Mouse (Mus musculus) 3T3-L1 (cell line): ENCODE results near the gene Epm2a.
"Not testable (repeated sequence)": the region's sequence is repeated elsewhere in the genome, so short reads cannot be mapped to it uniquely, and the experiment has no call there.

Experiments
- DNase-seq: peaks from one replicate; pipeline ENCODE4 v3.0.0-alpha.2; 2015; ENCODE audit warnings: low read depth, low spot score

Gene Epm2a

GRCm38 (mm10) chr10:11343205-11344141 lies at the start of gene Epm2a:
Epm2a (plus strand) TSS chr10:11343404.
- peak; percentile 70 for DNase-seq

- DNase-seq: no peak
These were observed 44.8 kb upstream of the Epm2a start for GRCm38 (mm10) chr10:11298418-11298817.

- no peak for DNase-seq
These were observed 37.7 kb upstream of the Epm2a start for GRCm38 (mm10) chr10:11305365-11306053.

- DNase-seq: peak; percentile 70
These were observed 37.2 kb upstream of the Epm2a start for GRCm38 (mm10) chr10:11306054-11306367.

- no peak for DNase-seq
These were observed 33.3 kb upstream of the Epm2a start for GRCm38 (mm10) chr10:11309866-11310265.

GRCm38 (mm10) chr10:11310481-11310880 lies 32.7 kb upstream of the Epm2a start:
- no peak for DNase-seq

- DNase-seq: not testable (repeated sequence)
These were observed 25.2 kb upstream of the Epm2a start for GRCm38 (mm10) chr10:11317856-11318454.

- no peak for DNase-seq
These were observed 23.7 kb upstream of the Epm2a start for GRCm38 (mm10) chr10:11319446-11319970.

- DNase-seq: no peak
These were observed 20.9 kb upstream of the Epm2a start for GRCm38 (mm10) chr10:11322316-11322715.

- no peak for DNase-seq
These were observed 19.9 kb upstream of the Epm2a start for GRCm38 (mm10) chr10:11323202-11323898.

- no peak for DNase-seq
These were observed 16.7 kb upstream of the Epm2a start for GRCm38 (mm10) chr10:11326526-11326925.

GRCm38 (mm10) chr10:11344536-11345468 lies 1.6 kb downstream of the Epm2a start:
- DNase-seq: peak; percentile 22

- not testable (repeated sequence) for DNase-seq
These were observed 7.2 kb downstream of the Epm2a start for GRCm38 (mm10) chr10:11350243-11350974.

GRCm38 (mm10) chr10:11354609-11355008 lies 11.4 kb downstream of the Epm2a start:
- DNase-seq: no peak

- DNase-seq: peak; percentile 74
These were observed 18.9 kb downstream of the Epm2a start for GRCm38 (mm10) chr10:11361985-11362692.

GRCm38 (mm10) chr10:11362896-11363487 lies 19.8 kb downstream of the Epm2a start:
- DNase-seq: no peak

GRCm38 (mm10) chr10:11381302-11381701 lies 38.1 kb downstream of the Epm2a start:
- DNase-seq: no peak

- no peak for DNase-seq
These were observed 67.7 kb downstream of the Epm2a start for GRCm38 (mm10) chr10:11410926-11411325.

GRCm38 (mm10) chr10:11420071-11420470 lies 76.9 kb downstream of the Epm2a start:
- DNase-seq: no peak
